Mouse (Mus musculus): ENCODE results near the gene Lzic.
"Not testable (repeated sequence)": the region's sequence is repeated elsewhere in the genome, so short reads cannot be mapped to it uniquely, and the experiment has no call there.

Lzic gene

DNA sequence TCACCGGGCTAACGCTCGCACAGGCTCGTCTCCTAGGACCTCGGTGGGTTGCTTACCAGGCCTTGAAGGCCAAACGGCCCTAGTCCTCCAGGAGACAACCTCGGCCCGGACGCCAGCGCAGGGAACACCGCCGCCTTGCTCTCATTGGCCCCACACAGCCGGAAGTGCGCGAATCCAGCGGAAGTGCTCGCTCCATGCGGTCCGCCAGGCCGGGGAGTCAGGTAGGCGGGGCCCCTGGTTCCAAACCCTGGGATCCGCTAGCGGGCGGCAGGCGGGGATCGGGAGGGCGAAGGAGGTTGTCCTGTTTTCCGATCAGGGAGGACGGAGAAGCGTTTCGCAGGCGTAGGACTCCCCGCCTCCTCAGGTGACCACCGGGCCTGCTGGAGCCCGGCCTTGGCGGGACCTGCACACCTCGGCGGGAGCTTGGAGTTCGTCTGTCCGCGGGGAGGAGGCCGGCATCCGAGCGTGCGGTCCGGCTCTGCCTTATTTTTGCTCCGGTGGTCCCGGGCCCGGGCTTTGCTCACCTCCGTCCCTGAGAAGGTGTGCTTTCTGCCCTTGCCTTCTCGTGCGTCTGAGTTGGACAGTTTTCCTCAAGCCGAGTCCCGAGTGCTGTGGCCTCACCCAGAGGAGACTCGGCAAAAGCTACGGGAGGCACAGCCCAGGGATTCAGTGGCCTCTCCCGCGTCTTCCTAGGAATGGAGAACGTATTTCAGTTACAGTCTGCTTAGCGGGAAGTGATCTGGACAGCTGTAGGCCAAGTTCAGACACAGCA lies at the start of gene Lzic, which contains the start of gene Nmnat1:
Gene Lzic, plus strand, starts transcription at position 177 of the 772 bp plus-strand sequence.
Gene Nmnat1, minus strand, starts transcription at position 150 of the 772 bp plus-strand sequence.
- DNase-seq, result peak; percentile 92 to 93

DNA sequence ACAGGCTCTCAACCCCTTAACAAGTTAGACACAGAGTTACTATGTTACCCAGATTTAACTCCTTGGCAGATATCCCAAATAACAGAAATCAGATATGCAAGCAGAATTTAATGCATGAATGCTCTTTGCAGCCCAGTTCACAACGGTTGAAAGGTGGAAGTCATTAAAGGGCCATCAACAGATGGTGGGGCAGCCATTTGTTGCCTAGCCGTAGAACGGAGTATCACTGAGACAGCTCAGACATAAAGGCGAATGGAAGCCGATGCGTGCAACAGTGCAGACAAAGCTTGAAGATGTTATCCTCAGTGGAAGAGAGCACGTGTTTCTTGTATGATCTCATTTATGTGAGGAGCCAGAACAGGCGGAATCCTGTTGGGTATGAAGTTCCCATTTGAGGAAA lies 44.5 kb upstream of the Lzic start:
- no peak for DNase-seq

DNA sequence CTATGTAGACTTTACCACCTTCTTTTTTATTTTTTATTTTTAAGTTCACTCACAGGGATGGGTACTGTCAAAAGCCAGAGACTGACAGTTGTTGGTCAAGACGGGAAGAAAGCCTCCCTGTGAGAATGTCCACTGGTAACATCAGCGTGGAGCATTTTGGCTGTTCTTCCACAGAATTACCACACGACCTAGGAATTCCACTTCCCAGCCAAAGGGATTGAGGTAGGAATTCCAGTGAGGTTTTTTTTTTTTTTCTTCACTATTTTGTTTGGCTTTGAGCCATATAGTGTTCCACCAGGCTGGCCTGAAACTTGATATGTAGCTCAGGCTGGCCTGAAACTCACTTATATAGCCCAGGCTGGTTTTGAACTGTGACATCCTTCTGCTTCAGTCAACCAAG lies 42.6 kb upstream of the Lzic start:
- no peak for DNase-seq

DNA sequence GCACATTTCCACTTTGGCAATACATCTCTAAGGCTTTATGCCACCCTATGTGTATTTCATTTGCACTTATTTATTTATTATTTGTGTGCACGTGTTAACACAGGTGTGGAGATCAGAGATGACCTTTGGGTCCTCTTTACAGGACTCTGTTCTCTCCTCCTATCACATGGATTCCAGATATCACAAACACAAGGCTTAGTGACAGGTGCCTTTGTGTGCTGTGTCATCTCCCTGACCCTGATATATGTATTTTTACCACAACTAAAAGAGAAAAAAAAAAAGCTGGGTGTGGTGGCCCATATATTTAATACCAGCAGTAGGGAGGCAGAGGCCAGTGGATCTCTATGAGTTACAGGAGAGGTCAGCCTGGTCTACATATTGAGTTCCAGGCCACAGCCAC lies 40.6 kb upstream of the Lzic start:
- no peak for DNase-seq

DNA sequence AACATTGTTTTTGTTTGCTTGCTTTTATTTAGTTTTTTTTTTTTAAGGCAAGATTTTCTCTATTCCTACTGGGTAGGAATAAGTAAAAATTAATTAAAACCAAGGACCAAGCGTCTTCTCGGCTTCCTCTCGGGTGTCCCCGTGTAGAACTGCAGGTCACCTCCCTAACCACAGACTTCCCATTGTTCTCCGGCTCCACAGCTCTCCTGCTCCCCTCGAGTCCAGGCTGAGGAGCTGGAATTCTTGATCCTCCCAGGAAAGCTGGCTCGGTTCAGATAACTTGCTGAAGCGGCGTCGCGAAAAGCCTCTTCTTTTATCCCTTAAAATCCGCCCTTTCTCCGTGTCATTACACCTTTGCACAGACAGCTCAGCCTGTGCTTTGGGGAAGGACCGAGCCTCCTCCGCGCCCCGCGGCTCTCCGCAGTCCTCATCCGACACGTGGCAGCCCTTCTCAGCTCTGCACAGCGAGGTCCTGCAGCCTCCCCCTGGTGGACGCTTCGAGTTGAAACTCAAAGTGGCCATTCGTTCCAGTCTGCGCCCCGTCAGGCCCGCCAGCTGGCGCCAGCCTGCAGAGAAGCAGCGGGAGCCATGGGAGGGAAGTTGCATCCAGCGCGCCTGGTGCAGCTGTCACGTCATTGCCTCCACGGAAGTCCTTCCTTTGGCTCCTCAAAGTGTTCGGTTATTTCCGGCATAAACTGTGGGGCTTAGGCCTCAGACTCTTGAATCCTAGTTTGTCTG lies 39.9 kb upstream of the Lzic start:
- DNase-seq, result peak; percentile 88 to 92

DNA sequence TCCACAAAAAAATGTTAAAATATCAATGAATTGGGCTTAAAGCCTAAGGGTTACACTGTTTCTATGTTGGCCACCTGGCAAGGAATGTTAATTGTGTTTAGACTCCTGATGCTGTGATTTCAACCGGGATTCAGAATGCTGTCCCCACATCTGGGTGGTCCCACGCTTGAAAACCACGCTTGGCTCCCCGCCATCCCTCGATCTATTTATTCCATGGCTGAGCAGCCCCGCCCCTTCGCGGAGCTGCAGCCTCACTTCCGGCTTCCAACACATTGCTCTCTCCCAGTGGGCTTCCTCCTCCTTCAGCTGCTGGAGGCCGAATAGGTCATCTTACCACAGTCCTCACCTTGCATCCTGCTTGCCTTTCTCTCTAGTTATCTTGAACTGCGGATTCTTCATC lies 39.2 kb upstream of the Lzic start:
- peak; percentile 38 to 44 for DNase-seq

DNA sequence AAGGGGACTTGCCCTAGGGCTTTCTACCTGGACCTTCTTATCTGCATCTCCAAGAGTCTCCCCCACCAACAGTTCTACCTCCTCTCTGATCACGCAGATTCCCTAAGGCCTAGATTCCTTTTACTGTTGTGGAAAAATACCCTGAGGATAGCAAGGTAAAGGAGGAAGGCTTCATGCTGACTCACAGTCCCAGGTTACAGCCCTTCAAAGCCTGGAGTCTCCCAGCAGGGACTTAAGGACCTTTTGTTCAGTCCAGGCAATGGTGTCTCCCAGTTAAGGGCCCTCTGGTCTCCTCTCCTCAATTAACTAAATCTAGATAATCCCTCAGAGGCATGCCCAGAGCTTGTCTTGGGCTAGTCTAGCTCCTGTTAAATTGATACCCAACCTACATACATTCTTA lies 38.7 kb upstream of the Lzic start:
- no peak for DNase-seq

DNA sequence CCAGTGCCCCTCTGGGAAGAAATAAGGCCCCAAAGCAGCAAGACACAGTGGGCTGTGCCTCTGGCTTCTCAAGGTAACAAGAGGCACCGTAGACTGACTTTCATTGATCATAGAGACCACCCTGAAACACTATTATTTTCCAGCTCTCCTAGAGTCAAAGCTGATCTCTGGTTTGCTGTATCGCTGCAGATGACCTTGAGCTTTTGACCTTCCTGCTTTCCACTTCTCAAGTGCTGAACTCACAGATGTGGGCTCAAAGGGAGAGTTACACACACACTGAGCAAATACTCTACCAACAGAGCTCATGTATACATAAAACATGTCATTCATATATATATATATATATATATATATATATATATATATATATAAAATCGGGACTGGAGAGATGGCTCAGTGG lies 34.4 kb upstream of the Lzic start:
- DNase-seq, result no peak

DNA sequence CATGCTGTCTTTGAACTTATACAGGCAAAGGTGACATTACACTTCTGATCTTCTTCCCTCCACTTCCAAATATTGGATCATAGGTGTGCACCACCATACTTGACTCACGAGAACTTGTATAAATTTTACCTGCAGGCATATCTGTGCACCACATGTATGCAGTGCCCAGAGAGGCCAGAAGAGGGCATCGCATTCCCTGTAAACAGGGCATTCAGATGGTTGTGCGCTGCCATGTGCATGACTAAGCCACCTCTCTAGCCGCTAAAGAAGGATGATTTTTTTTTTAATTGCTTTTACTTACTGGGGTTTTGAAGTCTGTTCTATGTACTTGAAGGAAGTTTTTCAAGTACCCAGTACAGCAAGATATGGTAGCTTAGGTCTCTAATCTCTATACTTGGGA lies 31.4 kb upstream of the Lzic start:
- DNase-seq, result peak; percentile 46 to 56

DNA sequence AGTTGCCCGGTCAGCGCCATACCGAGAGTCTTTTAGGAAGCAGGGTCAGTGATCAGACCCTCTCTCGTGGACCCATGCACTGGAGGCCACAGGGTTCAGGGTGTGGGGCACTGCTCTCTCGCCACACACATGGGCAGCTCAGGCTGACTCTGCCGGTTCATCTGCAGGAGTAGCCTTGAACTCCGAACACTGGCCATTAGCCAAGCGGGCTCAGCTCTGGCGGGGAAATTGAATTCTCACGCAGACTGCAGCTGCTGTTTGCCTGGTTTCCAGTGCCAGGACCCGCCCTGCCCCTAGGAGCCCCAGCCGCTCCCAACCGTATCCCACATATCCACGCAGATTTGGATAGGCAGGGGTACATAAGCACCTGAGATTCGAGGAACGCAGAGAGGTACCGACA lies 30.8 kb upstream of the Lzic start:
- DNase-seq, result peak in 1 of 2 experiments; percentile 32

DNA sequence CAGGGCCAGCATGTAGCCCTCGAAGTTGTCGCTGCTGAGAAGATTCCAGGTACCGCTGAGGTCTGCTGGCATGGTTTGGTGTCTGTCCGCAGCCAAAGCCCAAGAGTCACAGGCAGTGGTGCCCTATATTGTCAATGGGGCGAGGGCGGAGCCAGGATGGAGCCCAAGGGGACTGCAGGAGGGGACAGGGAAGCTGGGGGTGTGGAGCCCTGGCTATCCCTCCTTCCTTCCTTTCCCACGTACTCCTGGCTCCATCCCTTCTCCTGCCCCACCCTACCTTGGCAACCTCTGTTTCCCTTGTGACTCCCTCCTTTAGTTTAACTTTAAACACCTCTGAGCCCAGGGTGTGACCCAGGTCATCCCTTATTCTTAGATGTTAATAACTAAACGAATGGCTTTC lies 30.1 kb upstream of the Lzic start, which contains the start of gene Rbp7:
Gene Rbp7, minus strand, starts transcription at position 100 of the 400 bp plus-strand sequence.
- DNase-seq, result no peak

DNA sequence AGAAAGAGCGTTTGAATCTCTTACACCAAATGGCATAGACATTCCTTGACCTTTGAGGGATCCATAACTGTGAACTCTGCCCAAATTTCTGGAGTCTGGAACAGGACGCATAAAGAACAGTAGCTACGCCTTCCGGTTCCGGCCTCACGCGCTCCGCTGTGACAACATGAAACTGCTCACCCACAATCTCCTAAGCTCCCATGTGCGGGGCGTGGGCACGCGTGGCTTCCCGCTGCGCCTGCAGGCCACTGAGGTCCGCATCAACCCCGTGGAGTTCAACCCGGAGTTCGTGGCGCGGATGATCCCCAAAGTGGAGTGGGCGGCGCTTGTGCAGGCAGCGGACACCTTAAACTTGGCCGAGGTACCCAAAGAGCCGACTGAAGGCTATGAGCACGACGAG lies 27.9 kb upstream of the Lzic start:
- not testable (repeated sequence) for DNase-seq

DNA sequence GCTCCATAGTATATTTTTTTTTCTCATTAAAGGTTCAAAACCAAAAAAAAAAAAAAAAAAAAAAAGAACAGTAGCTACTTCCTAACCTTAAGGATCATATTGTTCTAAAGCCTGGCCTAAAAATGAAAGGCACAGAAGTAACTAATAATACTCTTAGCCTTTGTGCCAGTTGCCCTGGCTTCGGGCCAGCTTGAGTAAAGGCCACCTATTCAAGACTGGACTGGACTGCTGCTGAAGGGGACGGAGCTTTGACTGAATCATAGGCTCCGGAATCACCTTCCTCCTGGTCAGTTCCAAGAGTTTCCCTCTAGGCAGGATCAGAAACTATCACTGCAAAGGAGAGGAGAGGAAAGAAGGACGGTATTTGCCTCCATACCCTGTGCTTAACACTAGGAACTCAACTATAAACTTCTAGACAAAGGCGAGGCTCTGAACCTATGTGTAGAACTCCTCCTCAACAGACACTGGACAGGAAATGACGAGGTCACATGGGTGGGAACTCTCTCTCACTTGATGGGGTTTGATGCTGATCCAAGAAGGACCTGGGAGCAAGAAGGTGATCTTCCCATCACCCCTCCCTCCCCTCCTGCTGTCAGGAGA lies 27.1 kb upstream of the Lzic start:
- peak; percentile 30 to 33 for DNase-seq

DNA sequence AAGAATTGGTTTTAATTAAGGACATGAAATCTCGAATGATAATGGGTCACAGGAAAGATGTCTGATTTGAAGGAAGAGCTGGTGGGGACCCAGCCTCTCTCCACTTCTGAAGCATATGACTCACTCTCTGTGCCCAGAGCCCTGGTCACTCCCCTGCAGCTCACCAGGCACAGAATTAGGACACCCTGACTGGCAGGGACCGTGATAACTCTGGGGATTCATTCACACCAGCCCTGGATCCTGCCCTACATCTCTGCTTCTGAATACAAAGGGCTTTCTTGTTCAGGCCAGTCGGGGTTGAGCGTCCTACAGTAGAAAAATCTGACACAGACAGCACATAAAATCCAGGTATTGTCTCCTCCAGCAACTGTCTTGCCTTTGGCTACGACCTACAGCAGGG lies 26.5 kb upstream of the Lzic start:
- no peak for DNase-seq

DNA sequence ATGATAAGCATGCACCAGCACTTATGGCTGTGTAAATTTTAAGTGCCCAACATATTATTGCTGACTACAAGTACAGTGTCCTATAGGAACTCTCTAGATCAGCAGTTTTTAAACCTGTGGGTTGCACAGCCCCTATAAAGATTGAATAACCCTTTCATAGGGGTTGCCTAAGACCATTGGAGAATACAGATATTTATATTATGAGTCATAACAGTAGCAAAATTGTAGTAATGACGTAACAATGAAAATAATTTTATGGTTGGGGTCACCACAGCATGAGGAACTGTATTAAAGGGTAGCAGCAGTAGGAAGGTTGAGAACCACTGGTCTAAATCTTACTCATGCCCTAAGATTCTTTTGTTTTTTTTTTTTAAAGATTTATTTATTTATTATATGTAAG lies 25.6 kb upstream of the Lzic start:
- DNase-seq, result no peak

DNA sequence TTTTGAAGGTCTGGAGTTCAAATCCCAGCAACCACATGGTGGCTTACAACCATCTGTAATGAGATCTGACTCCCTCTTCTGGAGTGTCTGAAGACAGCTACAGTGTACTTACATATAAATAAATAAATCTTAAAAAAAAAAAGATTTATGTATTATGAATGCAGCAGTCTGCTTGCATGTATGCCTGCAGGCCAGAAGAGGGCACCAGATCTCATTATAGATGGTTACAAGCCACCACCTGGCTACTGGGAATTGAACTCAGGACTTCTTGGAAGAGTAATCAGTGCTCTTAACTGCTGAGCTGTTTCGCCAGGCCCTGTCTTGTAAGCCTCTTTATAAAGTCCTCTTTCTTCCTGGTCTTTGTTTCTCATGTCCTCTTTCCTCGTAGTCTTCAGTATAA lies 24.6 kb upstream of the Lzic start:
- DNase-seq, result not testable (repeated sequence)

DNA sequence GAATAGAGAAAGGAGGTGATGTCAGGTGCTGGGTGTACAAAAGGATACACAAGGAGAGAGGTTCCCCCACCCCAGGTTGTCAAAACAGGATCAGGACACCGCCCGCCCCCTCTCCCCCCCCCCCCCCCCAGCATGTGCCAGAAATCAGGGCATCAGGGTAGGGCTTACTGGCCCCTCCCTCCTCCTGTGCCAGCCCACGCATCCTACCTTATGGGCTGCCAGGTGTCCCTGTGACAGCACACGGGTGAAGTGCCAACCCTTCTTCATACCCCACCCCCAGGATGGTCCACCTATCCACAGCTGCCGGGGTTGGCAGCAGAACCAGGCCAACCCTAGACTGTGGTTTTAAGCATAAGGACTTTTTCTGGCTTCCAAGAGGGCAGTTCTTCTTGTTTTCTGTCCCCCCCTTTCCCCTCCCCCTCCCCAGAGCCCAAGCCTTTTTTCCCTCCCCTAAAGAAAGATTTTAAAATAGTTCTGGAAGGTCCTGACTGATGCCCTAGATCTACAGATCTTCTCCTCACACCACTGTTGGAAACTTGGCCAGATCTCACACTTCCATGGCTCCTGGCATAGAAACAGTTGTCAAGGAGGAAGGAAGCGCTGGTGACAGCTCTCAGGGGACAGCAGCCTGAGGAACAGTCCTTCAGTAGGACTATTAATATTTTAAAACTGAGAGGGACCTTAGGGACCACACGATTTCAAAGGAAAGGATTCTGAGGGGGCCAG lies 23.3 kb upstream of the Lzic start:
- DNase-seq, result peak; percentile 75 to 83

DNA sequence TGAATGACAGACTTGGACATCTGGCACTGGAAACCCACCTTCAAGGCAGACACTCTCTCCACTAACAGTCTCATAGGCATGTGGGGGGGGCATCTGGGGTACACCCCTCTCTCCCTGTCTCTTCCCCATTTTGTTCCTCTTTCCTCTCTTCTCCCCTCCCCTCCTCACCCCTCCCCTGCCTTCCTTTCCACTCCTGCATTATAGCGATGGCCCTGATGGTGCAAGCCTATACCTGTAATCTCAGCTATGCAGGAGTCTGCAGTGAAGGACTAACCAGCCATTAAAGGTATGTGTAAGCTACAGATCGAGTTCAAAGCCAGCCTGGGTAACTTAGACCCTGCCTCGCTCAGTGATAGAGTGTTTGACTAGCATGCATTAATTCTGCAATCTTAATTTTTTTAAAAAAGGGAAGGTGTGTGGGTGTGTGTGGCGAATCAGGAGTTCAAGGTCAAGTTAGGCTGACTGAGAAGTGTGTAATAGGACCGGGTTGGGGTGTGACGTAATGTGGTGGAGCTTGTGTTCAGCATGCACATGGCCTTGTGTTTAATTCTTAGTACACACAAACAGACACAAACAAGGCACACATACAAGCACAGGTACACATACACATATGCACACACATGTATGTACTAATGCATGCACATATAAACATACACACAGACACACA lies 22.6 kb upstream of the Lzic start:
- DNase-seq, result peak in 1 of 2 experiments; percentile 23

DNA sequence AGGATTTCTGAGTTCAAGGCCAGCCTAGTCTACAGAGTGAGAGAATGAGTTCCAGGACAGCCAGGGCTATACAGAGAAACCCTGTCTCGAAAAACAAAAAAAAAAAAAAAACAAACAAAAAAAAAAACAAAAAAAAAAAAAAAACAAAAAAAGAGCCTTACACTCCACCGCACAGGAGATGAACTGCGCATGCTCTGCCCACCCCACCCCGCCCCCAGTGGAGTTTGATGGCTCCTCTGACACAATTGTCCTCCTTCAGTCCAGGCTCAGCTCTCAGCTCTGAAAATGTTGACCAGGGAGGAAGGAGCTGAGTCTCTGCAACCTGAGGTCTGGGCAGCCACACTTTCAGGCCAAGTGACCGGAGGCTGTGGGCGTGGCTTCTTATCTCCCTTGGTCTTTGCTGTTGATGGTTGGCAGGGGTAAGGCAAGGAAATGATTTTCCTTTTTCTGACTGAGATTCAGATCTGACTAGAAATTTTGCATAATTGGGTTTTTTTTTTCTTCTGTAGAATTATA lies 21.5 kb upstream of the Lzic start:
- DNase-seq, result no peak

DNA sequence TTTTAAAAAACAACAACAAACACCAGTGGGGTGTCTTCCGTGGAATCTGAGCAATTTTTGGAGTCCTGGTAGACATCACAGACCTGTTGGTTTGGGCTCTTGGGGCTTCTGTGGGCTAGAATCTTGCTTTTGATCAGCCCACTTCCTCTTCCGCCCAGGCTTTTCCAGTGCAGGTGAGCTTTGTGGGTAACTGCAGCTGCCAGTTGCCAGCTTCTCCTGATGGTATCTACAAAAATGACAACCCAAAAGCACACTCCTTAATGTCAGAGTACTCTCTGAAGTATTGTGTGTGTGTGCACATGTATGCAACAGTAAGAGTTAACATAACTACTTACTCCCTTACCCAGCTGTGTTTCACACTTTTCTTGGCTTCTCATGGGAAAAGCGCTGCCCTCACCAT lies 15.5 kb upstream of the Lzic start:
- no peak for DNase-seq

DNA sequence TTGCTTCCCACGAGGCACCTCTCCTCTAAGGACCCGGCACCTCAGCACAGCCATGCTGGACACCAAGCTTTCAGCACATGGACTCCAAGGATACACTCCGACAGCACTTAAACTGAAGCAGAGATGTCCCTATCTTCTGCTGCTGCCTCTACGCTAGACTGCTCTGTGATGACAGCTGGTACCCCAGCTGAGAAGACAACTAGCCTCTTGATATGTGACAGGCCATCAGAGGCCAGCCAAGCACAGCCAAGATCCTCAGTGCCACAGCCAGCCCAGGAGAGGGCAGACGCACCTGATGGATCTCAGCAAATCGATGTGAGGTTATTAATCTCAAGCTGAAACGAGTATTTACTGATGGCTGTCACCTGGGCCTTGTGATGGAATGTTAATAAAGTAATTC lies 9.9 kb upstream of the Lzic start:
- no peak for DNase-seq

DNA sequence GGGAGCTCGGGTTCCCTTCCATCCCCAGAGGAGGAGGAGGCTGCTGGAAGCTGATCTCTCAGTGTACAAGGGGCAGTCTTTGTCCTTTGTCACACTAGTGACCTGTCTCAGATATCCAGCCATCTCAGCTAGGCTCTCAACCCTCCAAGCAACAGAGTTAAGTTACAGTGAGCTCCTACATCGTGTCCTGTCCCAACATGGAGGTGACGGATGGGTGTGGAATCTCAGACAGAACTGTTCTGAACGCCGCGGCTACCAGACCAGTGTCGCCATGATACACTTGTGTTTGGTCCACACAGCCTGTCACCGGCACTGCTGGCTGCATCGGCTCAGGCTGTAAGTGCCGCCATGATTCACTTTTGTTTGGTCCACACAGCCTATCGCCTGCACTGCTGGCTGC lies 8.0 kb upstream of the Lzic start, which contains the start of gene Tmem274:
Gene Tmem274, plus strand, starts transcription at position 301 of the 400 bp plus-strand sequence.
- DNase-seq, result no peak

Measured in cerebellum, postnatal 36 days (tissue).